Mouse (Mus musculus) heart, postnatal 0 days (tissue): ENCODE results near the gene Hist1h4h.

ENCODE experiments used
- CTCF ChIP-seq: IDR thresholded peaks from 2 replicates; pipeline ENCODE4 v1.5.1; 2016; ENCODE audit warnings: antibody characterized with exemption, control low read depth, low read depth
- EP300 ChIP-seq: IDR thresholded peaks from 2 replicates; pipeline ENCODE4 v1.6.1; 2016; ENCODE audit warnings: antibody characterized with exemption, low read depth

DNA sequence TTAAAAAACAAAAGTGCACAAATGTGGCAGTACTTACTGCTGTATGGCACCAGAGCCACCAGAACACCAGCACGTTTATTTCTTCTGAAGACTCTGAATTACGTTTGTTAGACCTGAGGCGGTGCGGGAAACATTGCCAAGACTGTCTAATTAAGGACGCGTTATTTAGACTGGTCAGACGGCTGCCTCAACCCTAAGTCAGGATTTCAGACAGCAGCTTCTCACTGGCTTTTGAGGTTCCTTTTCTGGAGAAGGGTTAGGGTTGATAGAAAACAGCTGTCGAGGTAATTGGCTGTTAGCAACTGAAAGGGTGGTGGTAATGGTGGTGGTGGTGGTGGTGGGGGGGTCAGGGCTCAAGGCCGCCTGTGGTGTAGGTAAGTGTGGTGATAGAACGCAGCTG is 32.2 kb upstream of the Hist1h4h start:
- no peak for TF ChIP-seq CTCF
- no peak for TF ChIP-seq EP300
